Mouse (Mus musculus) Patski (cell line): Measurements from ENCODE around the gene Tnip1. TPM values are rescaled to one million over a fixed set of nuclear protein-coding genes. Genes with fewer than 3 reads are reported as not detected.
"Not testable (repeated sequence)": the region's sequence is repeated elsewhere in the genome, so short reads cannot be mapped to it uniquely, and the experiment has no call there.

Experiments used
- ATAC-seq: fragments of 100-300 bp; one replicate; pipeline ENCODE4 v1.8.0; 2021
- CTCF ChIA-PET: fragments of 350-600 bp; sonication (Branson Sonifier 250); formaldehyde crosslinking; loops from one replicate; lab custom pipeline; 2022; ENCODE audit warnings: inconsistent platforms; lab: Charles Lee
- POLR2A ChIA-PET: fragments of 350-600 bp; sonication (Branson Sonifier 250); formaldehyde crosslinking; loops from one replicate; lab custom pipeline; 2022; ENCODE audit warnings: antibody characterized with exemption, inconsistent platforms; lab: Charles Lee
- DNase-seq: peaks from one replicate; pipeline ENCODE4 v3.0.0-alpha.2; 2011; ENCODE audit warnings: low read depth, low spot score
- H3K27me3 ChIP-seq: fragments of 371-371 bp; one replicate; pipeline ENCODE4 v1.5.1; 2021
- CTCF ChIP-seq: fragments of 100-300 bp; IDR thresholded peaks from one replicate; pipeline ENCODE4 v1.5.1; 2021
- in situ Hi-C: fragments of 300-500 bp; cut with MboI; formaldehyde crosslinking; loops from 3 replicates; pipeline ENCODE4 v1.11.1; 2018; ENCODE audit warnings: low pct_unique_long_range_greater_than_20kb, mixed read lengths
- polyA plus RNA-seq: library from polyadenylated mRNA; unstranded; gene quantifications from one replicate; pipeline ENCODE4 v1.2.3, GENCODE M21; 2021

Gene Tnip1
- polyA plus RNA-seq, 1 experiment from 2014 or later, result 53.2 TPM

GRCm38 (mm10) chr11:54907259-54907658, 55.5 kb downstream of the Tnip1 start:
- DNase-seq (no peak), ATAC-seq (no peak)
- no peak for TF ChIP-seq CTCF
- CTCF ChIA-PET, result interaction anchor here (0.9 to 12.7 kb wide), 4 partner anchors 10 to 21 kb away, joined by 3 to 149 read pairs (median 6); no protein-coding TSS in a partner anchor
- no peaks in the 10 kb centered on the region for H3K27me3 ChIP-seq
- in situ Hi-C loops, result no loop called here
- POLR2A ChIA-PET, result interaction anchor here (1.0 to 4.2 kb wide), 5 partner anchors 10 to 26 kb away, joined by 3 to 19 read pairs (median 5); no protein-coding TSS in a partner anchor

- in situ Hi-C loops, result no loop called here
- no peak for DNase-seq
- ChIA-PET POLR2A (interaction anchor here (1.0 to 4.2 kb wide), 6 partner anchors 9 to 25 kb away, joined by 3 to 19 read pairs (median 4); no protein-coding TSS in a partner anchor), CTCF (interaction anchor here (0.9 to 12.7 kb wide), 5 partner anchors 9 to 24 kb away, joined by 3 to 149 read pairs (median 5); no protein-coding TSS in a partner anchor)
- no peak for ATAC-seq
- no peaks in the 10 kb centered on the region for H3K27me3 ChIP-seq
- no peak for TF ChIP-seq CTCF
Observed at GRCm38 (mm10) chr11:54906466-54906865, 56.3 kb downstream of the Tnip1 start.

- ChIA-PET CTCF (interaction anchor here (1.3 to 12.7 kb wide), 4 partner anchors 9 to 25 kb away, joined by 3 to 149 read pairs (median 5); no protein-coding TSS in a partner anchor), POLR2A (interaction anchor here (1.2 to 4.2 kb wide), 4 partner anchors 11 to 25 kb away, joined by 3 to 19 read pairs (median 4); no protein-coding TSS in a partner anchor)
- DNase-seq, result peak; percentile 51
- in situ Hi-C loops, result no loop called here
- ATAC-seq, result peak; percentile 33
- TF ChIP-seq CTCF, result no peak
- no peaks in the 10 kb centered on the region for H3K27me3 ChIP-seq
Observed at GRCm38 (mm10) chr11:54905931-54906330, 56.8 kb downstream of the Tnip1 start.

GRCm38 (mm10) chr11:54905086-54905485, 57.6 kb downstream of the Tnip1 start:
- ChIA-PET CTCF (interaction anchor here (1.3 to 12.7 kb wide), 3 partner anchors 9 to 26 kb away, joined by 3 to 149 read pairs (median 5); no protein-coding TSS in a partner anchor), POLR2A (interaction anchor here (1.0 to 4.2 kb wide), 3 partner anchors 11 to 24 kb away, joined by 4 to 19 read pairs (median 5); no protein-coding TSS in a partner anchor)
- no peak for TF ChIP-seq CTCF
- DNase-seq, result no peak
- in situ Hi-C loops, result no loop called here
- no peak for ATAC-seq
- H3K27me3 ChIP-seq, result no peaks in the 10 kb centered on the region

- POLR2A ChIA-PET, result interaction anchor here (0.7 to 4.2 kb wide), 5 partner anchors 10 to 23 kb away, joined by 3 to 19 read pairs (median 4); no protein-coding TSS in a partner anchor
- no peaks in the 10 kb centered on the region for H3K27me3 ChIP-seq
- no peak for DNase-seq
- no peak for ATAC-seq
- CTCF ChIA-PET, result interaction anchor here (0.7 to 12.7 kb wide), 2 partner anchors 18 to 24 kb away, joined by 3 to 149 read pairs; no protein-coding TSS in a partner anchor
- TF ChIP-seq CTCF, result no peak
- in situ Hi-C loops, result no loop called here
Observed at GRCm38 (mm10) chr11:54903940-54904706, 58.6 kb downstream of the Tnip1 start.

- POLR2A ChIA-PET, result interaction anchor here (0.5 to 2.3 kb wide), 6 partner anchors 12 to 149 kb away, joined by 3 to 14 read pairs (median 4); no protein-coding TSS in a partner anchor
- DNase-seq (no peak), ATAC-seq (no peak)
- no peaks in the 10 kb centered on the region for H3K27me3 ChIP-seq
- CTCF ChIA-PET, result interaction anchor here (0.7 to 12.7 kb wide), 2 partner anchors 17 to 25 kb away, joined by 3 to 149 read pairs; no protein-coding TSS in a partner anchor
- TF ChIP-seq CTCF, result no peak
- in situ Hi-C loops, result no loop called here
Observed at GRCm38 (mm10) chr11:54903339-54903738, 59.4 kb downstream of the Tnip1 start.

- in situ Hi-C loops, result no loop called here
- peak; percentile 27 for ATAC-seq
- CTCF ChIA-PET, result interaction anchor here (0.8 to 12.7 kb wide), 2 partner anchors 17 to 18 kb away, joined by 3 to 149 read pairs; no protein-coding TSS in a partner anchor
- DNase-seq, result no peak
- no peak for TF ChIP-seq CTCF
- POLR2A ChIA-PET, result interaction anchor here (1.0 to 2.3 kb wide), 3 partner anchors 19 to 21 kb away, joined by 3 to 14 read pairs (median 5); no protein-coding TSS in a partner anchor
- H3K27me3 ChIP-seq, result no peaks in the 10 kb centered on the region
Observed at GRCm38 (mm10) chr11:54902333-54903323, 60.1 kb downstream of the Tnip1 start, which contains the start of gene Gpx3. Gene Gpx3 (plus strand): TSS chr11:54902453.

GRCm38 (mm10) chr11:54899657-54900056, 63.1 kb downstream of the Tnip1 start:
- H3K27me3 ChIP-seq, result no peaks in the 10 kb centered on the region
- DNase-seq, result no peak
- ChIA-PET POLR2A (no interaction called here), CTCF (interaction anchor here (12.7 kb wide), 1 partner anchor 14 kb away, joined by 149 read pairs; no protein-coding TSS in a partner anchor)
- in situ Hi-C loops, result no loop called here
- no peak for ATAC-seq
- TF ChIP-seq CTCF, result no peak

GRCm38 (mm10) chr11:54897470-54897869, 65.2 kb downstream of the Tnip1 start:
- ATAC-seq (peak; percentile 89), DNase-seq (peak; percentile 90)
- POLR2A ChIA-PET, result interaction anchor here (0.9 to 3.2 kb wide), 7 partner anchors 10 to 125 kb away, joined by 3 to 21 read pairs (median 5); no protein-coding TSS in a partner anchor
- H3K27me3 ChIP-seq, result no peaks in the 10 kb centered on the region
- in situ Hi-C loops, result no loop called here
- no peak for TF ChIP-seq CTCF
- CTCF ChIA-PET, result interaction anchor here (0.8 to 12.7 kb wide), 7 partner anchors 10 to 30 kb away, joined by 3 to 149 read pairs (median 5); no protein-coding TSS in a partner anchor

GRCm38 (mm10) chr11:54896646-54897045, 66.1 kb downstream of the Tnip1 start:
- ChIA-PET POLR2A (interaction anchor here (1.5 to 3.2 kb wide), 4 partner anchors 11 to 126 kb away, joined by 3 to 21 read pairs (median 10); no protein-coding TSS in a partner anchor), CTCF (interaction anchor here (1.1 to 12.7 kb wide), 5 partner anchors 9 to 32 kb away, joined by 3 to 149 read pairs (median 4); no protein-coding TSS in a partner anchor)
- DNase-seq, ATAC-seq, H3K27me3 ChIP-seq, in situ Hi-C loops: not testable (repeated sequence)
